ENCODE assay signal across 8 mouse cellular contexts in the genomic region with DNA sequence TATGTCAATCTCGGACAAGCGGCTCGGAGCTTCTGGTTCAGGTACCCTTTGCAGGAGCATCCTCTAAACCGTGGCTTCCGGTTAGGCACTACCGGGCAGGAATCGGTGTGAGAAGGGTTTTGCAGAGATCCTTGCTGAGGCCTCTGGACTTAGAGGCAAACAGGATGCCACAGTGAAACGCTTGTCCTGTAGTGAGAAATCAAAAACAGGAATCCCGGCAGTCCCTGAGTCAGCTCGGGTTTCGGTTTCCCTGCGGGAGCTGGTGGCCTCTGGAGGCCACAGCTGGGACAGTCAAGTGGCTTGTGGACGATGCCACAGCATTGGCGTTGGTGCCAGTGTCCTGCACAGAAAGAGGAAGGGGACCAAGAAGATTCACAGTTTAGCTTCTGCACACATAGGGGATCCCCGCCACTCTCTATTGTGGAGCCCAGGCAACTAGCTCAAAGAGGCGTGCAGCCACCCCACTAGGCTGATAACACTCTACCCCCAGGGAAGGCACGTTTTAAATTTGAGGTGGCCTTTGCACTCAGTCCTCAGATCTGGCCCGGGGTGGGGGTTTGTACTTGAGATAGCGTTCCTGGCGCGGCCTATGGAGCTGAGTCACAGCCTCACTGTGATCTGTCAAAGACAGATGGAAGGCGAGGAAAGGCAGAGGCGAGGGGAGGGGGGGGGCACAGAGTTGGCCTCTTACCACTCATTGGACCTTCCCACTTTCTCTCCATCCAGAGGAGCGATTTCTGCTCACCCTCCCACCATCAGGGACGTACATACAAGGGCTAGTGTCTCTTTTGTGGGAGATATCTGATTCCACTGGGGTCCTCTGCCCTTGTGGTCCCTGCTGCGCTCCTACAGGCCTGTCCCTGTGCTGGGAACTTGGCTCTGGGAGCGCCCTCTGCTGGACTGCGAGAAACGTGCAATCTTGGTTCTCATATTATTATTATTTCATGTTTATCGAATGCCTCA. TPM values are rescaled to one million over a fixed set of nuclear protein-coding genes. Genes with fewer than 3 reads are reported as not detected.
DNase-seq lines count a peak whose midpoint lies in the region; ATAC-seq and TF ChIP-seq lines count a peak whose summit lies in the region.

No protein-coding gene starts in this region.

- peak; percentile 75 for DNase-seq in G1E (ENCODE audit: low spot score)
- DNase-seq in fibroblast of lung, adult 2 months (ENCODE audit: low read depth) = peak; percentile 72
- peak; percentile 81 to 89 for DNase-seq in heart, postnatal 10 days
- DNase-seq in kidney, postnatal 36 days = peak; percentile 78 to 88
- peak; percentile 87 for DNase-seq in retina, embryonic 14.5 days (ENCODE audit: low spot score)
- DNase-seq in urinary bladder, postnatal 25 days (ENCODE audit: low spot score) = peak; percentile 80

- H3K4me1 ChIP-seq in G1E (ENCODE audit: insufficient read depth, low read depth, low read length) = peaks cover 24% of the 10 kb centered on the region
- H3K4me1 ChIP-seq in bone marrow macrophage, adult 2 months (ENCODE audit: control insufficient read depth, insufficient read depth, low read length) = peaks cover 25% of the 10 kb centered on the region
- peaks cover 36% of the 10 kb centered on the region for H3K4me1 ChIP-seq in lung, embryonic 16.5 days (replicated peaks; ENCODE audit: control insufficient read depth, insufficient read depth, low read length)

- no peak overlapping the region; the same call in 1 of the 2 replicates for H3K4me3 ChIP-seq in G1E (ENCODE audit: low read depth, low read length)
- H3K4me3 ChIP-seq in bone marrow macrophage, adult 2 months (ENCODE audit: insufficient read depth, low read length) = peak overlapping the region; percentile 66
- H3K4me3 ChIP-seq in lung, embryonic 16.5 days (ENCODE audit: low read length) = peak overlapping the region; percentile 35

- no peaks in the 10 kb centered on the region for H3K9me3 ChIP-seq in G1E (replicated peaks)
- H3K9me3 ChIP-seq in lung, embryonic 16.5 days (ENCODE audit: control insufficient read depth, low read length) = no peaks in the 10 kb centered on the region

- H3K36me3 ChIP-seq in G1E (replicated peaks) = no peaks in the 10 kb centered on the region
- no peaks in the 10 kb centered on the region for H3K36me3 ChIP-seq in lung, embryonic 16.5 days (ENCODE audit: control insufficient read depth, insufficient read depth, low read length)

- peak; percentile 86 for TF ChIP-seq CTCF in G1E (IDR thresholded peaks at IDR 0.05; ENCODE audit: low read depth, low read length)
- peak; percentile 68 for TF ChIP-seq CTCF in bone marrow macrophage, adult 2 months (IDR thresholded peaks at IDR 0.05; ENCODE audit: low read depth, low read length)

- ATAC-seq in G1E (ENCODE audit: extremely low read depth, insufficient number of reproducible peaks, low FRiP score, poor library complexity, severe bottlenecking) = peak; percentile 55
- ATAC-seq in lung, embryonic 16.5 days (ENCODE audit: low read depth) = peak; percentile 66

- H3K27me3 ChIP-seq in G1E (ENCODE audit: insufficient read depth, low read length) = peaks cover 50% of the 10 kb centered on the region
- H3K27me3 ChIP-seq in lung, embryonic 16.5 days (ENCODE audit: control insufficient read depth, insufficient read depth, low read depth, low read length) = peaks cover 36% of the 10 kb centered on the region

- intact Hi-C loops in heart, postnatal 10 days (cut with DNase I) = loop anchor here (2.0 kb wide), 1 partner anchor 16 kb away; no protein-coding TSS in a partner anchor

- H3K9ac ChIP-seq in lung, embryonic 16.5 days (ENCODE audit: low read length) = peak overlapping the region; percentile 46

- peak overlapping the region; percentile 99 for H3K27ac ChIP-seq in bone marrow macrophage, adult 2 months (ENCODE audit: insufficient read depth, low read depth, low read length)
- H3K27ac ChIP-seq in lung, embryonic 16.5 days (ENCODE audit: low read length) = peak overlapping the region; percentile 91

- TF ChIP-seq POLR2A in bone marrow macrophage, adult 2 months (IDR thresholded peaks at IDR 0.05; ENCODE audit: borderline replicate concordance, low read depth, low read length) = no peak

- H3K4me2 ChIP-seq in lung, embryonic 16.5 days (ENCODE audit: low read depth, low read length) = peak overlapping the region; percentile 89

- WGBS in lung, embryonic 16.5 days = 6% methylated on average over 30 of the region's 30 CpGs

RNA-seq across cellular contexts. Expression of a gene that starts 2.9 kb away (rescaled TPM):
- 2.5 and 2.9 TPM in 2 replicates for total RNA-seq in G1E (2014; fragmentation: Nextera tagmentation)
- 1.5 and 1.7 TPM in 2 replicates for total RNA-seq in G1E (2017)
- polyA plus RNA-seq in G1E (2012) = 1.4 and 1.5 TPM in 2 replicates
- polyA plus RNA-seq in bone marrow macrophage, adult 2 months (2012; ENCODE audit: insufficient read depth, insufficient read length, missing spikeins) = 13.2 and 14.2 TPM in 2 replicates
- 10 to 100 TPM; 21.3 to 28.2 TPM for total RNA-seq in heart, postnatal 10 days (2021)
- 9.7 and 11.0 TPM in 2 replicates for polyA plus RNA-seq in lung, embryonic 16.5 days (2015; fragmentation: Nextera tagmentation; extraction: Ambion mirVana)

RNA-seq across cellular contexts. Expression of a gene that starts 18.7 kb away (rescaled TPM):
- total RNA-seq in G1E (2014; fragmentation: Nextera tagmentation) (80.4 and 86.7 TPM in 2 replicates), G1E (2017) (124 and 193 TPM in 2 replicates)
- 213 and 280 TPM in 2 replicates for polyA plus RNA-seq in G1E (2012)
- polyA plus RNA-seq in bone marrow macrophage, adult 2 months (2012; ENCODE audit: insufficient read depth, insufficient read length, missing spikeins) = 104 and 110 TPM in 2 replicates
- total RNA-seq in heart, postnatal 10 days (2021) = 100 to 1,000 TPM; 167 to 169 TPM
- polyA plus RNA-seq in lung, embryonic 16.5 days (2015; fragmentation: Nextera tagmentation; extraction: Ambion mirVana) = 265 and 301 TPM in 2 replicates

RNA-seq across cellular contexts. Expression of a gene that starts 37.4 kb away (rescaled TPM):
- total RNA-seq in G1E (2014; fragmentation: Nextera tagmentation) (16.1 and 16.6 TPM in 2 replicates), G1E (2017) (17.4 and 19.0 TPM in 2 replicates)
- polyA plus RNA-seq in G1E (2012) = 17.3 and 19.0 TPM in 2 replicates
- polyA plus RNA-seq in bone marrow macrophage, adult 2 months (2012; ENCODE audit: insufficient read depth, insufficient read length, missing spikeins) = 46.3 and 47.1 TPM in 2 replicates
- 1 to 10 TPM; 8.9 to 9.5 TPM for total RNA-seq in heart, postnatal 10 days (2021)
- 16.9 and 18.1 TPM in 2 replicates for polyA plus RNA-seq in lung, embryonic 16.5 days (2015; fragmentation: Nextera tagmentation; extraction: Ambion mirVana)
